Mouse (Mus musculus): ENCODE results near the gene Cask. TPM values are rescaled to one million over a fixed set of nuclear protein-coding genes. Genes with fewer than 3 reads are reported as not detected.

The Cask gene
- polyA plus RNA-seq, 1 experiment = 1.3 TPM

- H3K27ac ChIP-seq (ENCODE audit: control insufficient read depth, insufficient read depth, low read length) = no peak overlapping the region
- no peak overlapping the region for H3K4me3 ChIP-seq (ENCODE audit: control insufficient read depth, insufficient read depth, low read length)
- H3K27me3 ChIP-seq (ENCODE audit: control insufficient read depth, insufficient read depth, low read length) = no peaks in the 10 kb centered on the region
- TF ChIP-seq CTCF (IDR thresholded peaks at IDR 0.05; ENCODE audit: borderline replicate concordance, control insufficient read depth, extremely low read depth, insufficient read depth, low read length, poor library complexity) (no peak), POLR2A (IDR thresholded peaks at IDR 0.05; ENCODE audit: control insufficient read depth, extremely low read depth, insufficient read depth, low read length, poor library complexity) (no peak)
- no peaks in the 10 kb centered on the region for H3K36me3 ChIP-seq (ENCODE audit: control insufficient read depth, insufficient read depth, low read length)
- 100% methylated on average over 1 of the region's 1 CpGs for WGBS
- DNase-seq = no peak
- 0 out of 2 replicates have a peak, but pooled peaks cover 2% of the 10 kb centered on the region for H3K4me1 ChIP-seq (replicated peaks; ENCODE audit: control insufficient read depth, insufficient read depth, low read length)
These were observed 375.8 kb downstream of the Cask start for GRCm38 (mm10) chrX:13475382-13475781.

- H3K27ac ChIP-seq (ENCODE audit: control insufficient read depth, insufficient read depth, low read length) = no peak overlapping the region
- WGBS = 66% methylated on average over 4 of the region's 4 CpGs
These were observed 378.4 kb downstream of the Cask start for GRCm38 (mm10) chrX:13472751-13473225.

DNA sequence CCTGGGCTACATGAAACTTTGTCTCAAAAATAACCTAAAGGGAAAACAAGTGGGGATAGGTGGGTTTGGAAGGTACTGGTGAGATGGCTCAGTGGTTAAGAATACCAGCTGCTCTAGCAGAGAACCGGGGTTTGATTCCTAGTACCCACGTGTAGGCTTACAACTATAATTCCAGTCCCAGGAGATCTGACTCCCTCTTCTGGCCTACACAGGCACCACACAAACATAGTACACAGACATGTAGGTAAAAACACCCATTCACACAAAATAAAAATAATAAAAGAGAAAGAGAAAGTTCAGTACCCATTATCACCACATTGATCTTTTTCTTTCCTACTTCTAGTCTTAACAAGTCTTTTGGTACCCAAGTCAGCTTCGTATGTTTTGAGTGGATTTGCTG, 379.2 kb downstream of the Cask start:
- no peak for TF ChIP-seq POLR2A (IDR thresholded peaks at IDR 0.05; ENCODE audit: control insufficient read depth, extremely low read depth, insufficient read depth, low read length, poor library complexity)
- TF ChIP-seq CTCF (IDR thresholded peaks at IDR 0.05; ENCODE audit: borderline replicate concordance, control insufficient read depth, extremely low read depth, insufficient read depth, low read length, poor library complexity) = no peak
- H3K36me3 ChIP-seq (ENCODE audit: control insufficient read depth, insufficient read depth, low read length) = no peaks in the 10 kb centered on the region
- H3K27ac ChIP-seq (ENCODE audit: control insufficient read depth, insufficient read depth, low read length) = no peak overlapping the region
- H3K27me3 ChIP-seq (ENCODE audit: control insufficient read depth, insufficient read depth, low read length) = no peaks in the 10 kb centered on the region
- DNase-seq = no peak
- H3K4me3 ChIP-seq (ENCODE audit: control insufficient read depth, insufficient read depth, low read length) = no peak overlapping the region
- WGBS = 90% methylated on average over 3 of the region's 3 CpGs
- 0 out of 2 replicates have a peak, but pooled peaks cover 2% of the 10 kb centered on the region for H3K4me1 ChIP-seq (replicated peaks; ENCODE audit: control insufficient read depth, insufficient read depth, low read length)

More at GRCm38 (mm10) chrX:13472751-13473225, 378.4 kb downstream of the Cask start:
- Histone ChIP-seq H3K27me3 (ENCODE audit: control insufficient read depth, insufficient read depth, low read length) (no peaks in the 10 kb centered on the region), H3K36me3 (ENCODE audit: control insufficient read depth, insufficient read depth, low read length) (no peaks in the 10 kb centered on the region), H3K4me1 (replicated peaks; ENCODE audit: control insufficient read depth, insufficient read depth, low read length) (0 out of 2 replicates have a peak, but pooled peaks cover 2% of the 10 kb centered on the region), H3K4me3 (ENCODE audit: control insufficient read depth, insufficient read depth, low read length) (no peak overlapping the region)
- no peak for DNase-seq
- no peak for TF ChIP-seq POLR2A (IDR thresholded peaks at IDR 0.05; ENCODE audit: control insufficient read depth, extremely low read depth, insufficient read depth, low read length, poor library complexity)
- no peak for TF ChIP-seq CTCF (IDR thresholded peaks at IDR 0.05; ENCODE audit: borderline replicate concordance, control insufficient read depth, extremely low read depth, insufficient read depth, low read length, poor library complexity)

GRCm38 (mm10) chrX:13469160-13470116, 381.7 kb downstream of the Cask start:
- TF ChIP-seq CTCF (IDR thresholded peaks at IDR 0.05; ENCODE audit: borderline replicate concordance, control insufficient read depth, extremely low read depth, insufficient read depth, low read length, poor library complexity) = no peak
- TF ChIP-seq POLR2A (IDR thresholded peaks at IDR 0.05; ENCODE audit: control insufficient read depth, extremely low read depth, insufficient read depth, low read length, poor library complexity) = no peak
- Histone ChIP-seq H3K27me3 (ENCODE audit: control insufficient read depth, insufficient read depth, low read length) (no peaks in the 10 kb centered on the region), H3K36me3 (ENCODE audit: control insufficient read depth, insufficient read depth, low read length) (no peaks in the 10 kb centered on the region), H3K27ac (ENCODE audit: control insufficient read depth, insufficient read depth, low read length) (no peak overlapping the region), H3K4me3 (ENCODE audit: control insufficient read depth, insufficient read depth, low read length) (no peak overlapping the region), H3K4me1 (replicated peaks; ENCODE audit: control insufficient read depth, insufficient read depth, low read length) (0 out of 2 replicates have a peak, but pooled peaks cover 2% of the 10 kb centered on the region)
- DNase-seq = no peak
- 82% methylated on average over 9 of the region's 9 CpGs for WGBS

- no peak overlapping the region for H3K4me3 ChIP-seq (ENCODE audit: control insufficient read depth, insufficient read depth, low read length)
- no peak for TF ChIP-seq POLR2A (IDR thresholded peaks at IDR 0.05; ENCODE audit: control insufficient read depth, extremely low read depth, insufficient read depth, low read length, poor library complexity)
- TF ChIP-seq CTCF (IDR thresholded peaks at IDR 0.05; ENCODE audit: borderline replicate concordance, control insufficient read depth, extremely low read depth, insufficient read depth, low read length, poor library complexity) = no peak
- 95% methylated on average over 6 of the region's 6 CpGs for WGBS
- H3K27ac ChIP-seq (ENCODE audit: control insufficient read depth, insufficient read depth, low read length) = no peak overlapping the region
- no peaks in the 10 kb centered on the region for H3K36me3 ChIP-seq (ENCODE audit: control insufficient read depth, insufficient read depth, low read length)
- H3K4me1 ChIP-seq (replicated peaks; ENCODE audit: control insufficient read depth, insufficient read depth, low read length) = peaks cover 2% of the 10 kb centered on the region
- no peaks in the 10 kb centered on the region for H3K27me3 ChIP-seq (ENCODE audit: control insufficient read depth, insufficient read depth, low read length)
- no peak for DNase-seq
These were observed 384.0 kb downstream of the Cask start for GRCm38 (mm10) chrX:13467121-13467571.

Other genes with a start within 250 kb of the Cask start
- 0.27 and 0.43 TPM in 2 replicates for gene Gpr34, start 219.3 kb downstream of the Cask start, polyA plus RNA-seq (2012; rRNA removed)
- 0.05 TPM in 1 of 2 replicates, not detected in the other for gene Gpr82, start 190.0 kb downstream of the Cask start, polyA plus RNA-seq (2012; rRNA removed)